Mouse (Mus musculus): ENCODE measurements around the gene Tcl1.
"Not testable (repeated sequence)": the region's sequence is repeated elsewhere in the genome, so short reads cannot be mapped to it uniquely, and the experiment has no call there.

Tcl1 gene

GRCm38 (mm10) chr12:105222601-105223319 is at the start of gene Tcl1:
Gene Tcl1, minus strand, starts transcription at chr12:105222793.
- no peak for DNase-seq (ENCODE audit: low read depth, low spot score)

GRCm38 (mm10) chr12:105271016-105271965 is 48.7 kb upstream of the Tcl1 start:
- DNase-seq (ENCODE audit: low read depth, low spot score) = no peak

- DNase-seq (ENCODE audit: low read depth, low spot score) = no peak
Measured at GRCm38 (mm10) chr12:105267076-105267475, 44.5 kb upstream of the Tcl1 start.

DNA sequence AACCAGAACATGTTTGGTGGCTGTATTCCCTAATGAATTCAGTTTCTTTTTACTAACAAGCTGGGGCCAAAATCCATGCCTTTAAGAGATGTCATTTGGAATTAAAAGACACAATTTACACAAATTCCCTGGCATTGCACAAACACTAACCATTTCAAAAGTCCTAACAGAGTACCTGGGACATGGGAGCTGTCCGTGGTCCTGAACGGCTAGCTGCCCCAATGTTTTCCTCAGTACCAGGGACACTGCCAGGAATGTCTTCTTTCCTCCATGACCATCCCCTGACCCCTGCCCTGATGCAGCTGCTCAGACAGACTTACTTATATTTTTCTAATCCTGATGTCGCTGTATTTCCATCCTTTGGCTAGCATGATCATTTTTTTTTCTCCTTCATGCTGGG is 43.5 kb upstream of the Tcl1 start:
- no peak for DNase-seq (ENCODE audit: low read depth, low spot score)

DNA sequence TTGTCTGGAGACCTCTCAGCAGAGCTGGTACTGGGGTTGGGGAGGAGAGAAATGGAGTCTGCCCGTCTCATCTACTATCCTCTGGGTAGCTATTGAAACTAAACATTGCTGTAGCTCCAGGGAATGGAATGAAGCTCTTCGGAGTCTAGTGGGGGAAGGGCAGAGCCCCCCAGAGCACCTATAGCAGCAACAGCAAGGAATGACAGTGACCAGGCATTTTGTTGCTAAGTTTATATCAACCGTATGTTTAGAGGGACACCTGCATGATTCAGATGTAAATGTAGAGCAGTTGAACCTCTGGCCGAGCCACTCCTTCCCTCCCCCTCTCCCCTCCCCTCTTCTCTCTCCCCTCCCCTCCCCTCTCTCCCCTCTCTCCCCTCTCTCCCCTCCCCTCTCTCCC is 36.6 kb upstream of the Tcl1 start:
- no peak for DNase-seq (ENCODE audit: low read depth, low spot score)

DNA sequence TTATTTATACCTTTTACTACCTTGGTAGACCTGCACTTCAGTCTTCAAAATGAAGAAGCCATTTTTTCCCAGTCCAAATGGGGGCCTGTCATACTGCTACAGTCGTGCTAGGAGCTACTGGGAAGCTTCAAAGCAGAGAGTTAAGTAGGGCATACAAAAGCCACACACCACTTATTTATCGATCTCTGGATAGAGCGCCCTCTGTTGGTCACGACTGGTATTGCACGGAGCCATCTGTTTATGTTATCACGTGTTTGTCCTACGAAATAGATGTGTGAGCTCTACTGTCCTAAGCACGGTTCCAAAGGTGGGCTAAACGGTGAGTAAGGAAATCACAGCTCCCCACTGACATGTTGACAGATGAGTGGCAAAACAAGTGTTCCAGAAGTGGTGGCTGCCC is 36.2 kb upstream of the Tcl1 start:
- DNase-seq (ENCODE audit: low read depth, low spot score) = no peak

GRCm38 (mm10) chr12:105253796-105254195 is 31.2 kb upstream of the Tcl1 start:
- no peak for DNase-seq (ENCODE audit: low read depth, low spot score)

DNA sequence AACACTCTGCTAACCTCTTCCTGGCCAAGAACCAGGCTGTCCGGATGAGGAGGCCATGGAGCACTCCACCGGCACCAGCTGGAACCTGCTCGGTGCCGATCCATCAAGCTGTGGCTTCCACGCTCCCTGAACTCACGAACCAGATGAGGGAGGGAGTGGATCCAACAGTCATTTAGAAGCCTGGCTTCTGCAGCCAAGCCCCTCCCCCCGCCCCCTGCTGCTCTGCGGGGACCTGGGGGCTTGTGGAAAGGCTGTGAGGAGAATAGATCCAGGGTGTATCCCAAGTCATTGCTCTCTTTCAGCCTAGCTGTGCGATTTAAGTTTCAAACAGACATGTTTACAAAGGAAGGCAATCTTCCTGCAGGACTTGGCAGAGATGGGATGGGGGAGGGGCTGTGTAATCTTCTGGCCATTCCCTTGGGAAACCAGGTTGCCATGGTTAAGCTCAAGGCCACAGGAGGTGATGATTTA is 26.2 kb upstream of the Tcl1 start:
- no peak for DNase-seq (ENCODE audit: low read depth, low spot score)

- no peak for DNase-seq (ENCODE audit: low read depth, low spot score)
Measured at GRCm38 (mm10) chr12:105239060-105239459, 16.5 kb upstream of the Tcl1 start.

DNA sequence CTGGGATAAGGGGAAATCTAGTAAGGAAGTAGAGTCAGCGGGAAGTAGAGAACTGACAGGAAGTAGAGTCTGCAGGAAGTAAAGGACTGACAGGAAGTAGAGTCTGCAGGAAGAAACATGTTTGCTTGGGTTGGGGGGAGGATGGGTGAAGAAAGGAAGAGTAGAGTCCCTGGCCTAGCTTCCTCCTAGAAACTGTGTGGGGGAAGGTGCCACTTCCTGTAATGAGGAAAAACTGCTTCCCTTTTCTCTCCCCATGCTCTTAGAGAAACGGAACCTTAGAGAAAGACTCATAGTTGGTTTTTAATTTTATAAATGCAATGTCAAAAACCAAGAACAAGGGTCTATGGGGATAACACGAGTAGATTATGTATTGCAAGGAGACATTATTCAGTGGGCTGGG is 12.5 kb upstream of the Tcl1 start:
- no peak for DNase-seq (ENCODE audit: low read depth, low spot score)

- no peak for DNase-seq (ENCODE audit: low read depth, low spot score)
Measured at GRCm38 (mm10) chr12:105234362-105234761, 11.8 kb upstream of the Tcl1 start.

GRCm38 (mm10) chr12:105224621-105225320 is 2.2 kb upstream of the Tcl1 start:
- no peak for DNase-seq (ENCODE audit: low read depth, low spot score)

GRCm38 (mm10) chr12:105217101-105217760 is 5.4 kb downstream of the Tcl1 start:
- no peak for DNase-seq (ENCODE audit: low read depth, low spot score)

GRCm38 (mm10) chr12:105209231-105209630 is 13.4 kb downstream of the Tcl1 start:
- DNase-seq (ENCODE audit: low read depth, low spot score) = no peak

DNA sequence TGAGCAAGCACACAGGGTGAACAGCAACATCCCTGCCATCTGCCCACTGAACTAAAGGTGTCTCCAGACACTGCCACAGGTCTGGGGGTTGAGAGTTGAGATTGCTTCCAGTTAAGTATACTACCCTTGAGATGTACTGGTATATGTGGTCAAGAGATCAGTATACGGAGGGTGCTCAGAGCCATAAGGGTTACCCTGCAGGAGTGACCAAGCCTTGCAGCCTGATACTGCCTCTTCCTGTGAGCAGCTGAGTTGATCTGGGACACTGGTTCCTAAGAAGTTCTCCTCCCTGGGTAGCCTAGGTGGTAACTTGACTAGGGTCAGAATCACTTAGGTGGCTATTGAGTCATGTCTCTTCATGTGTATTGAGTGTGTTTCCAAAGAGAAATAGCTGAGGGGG is 14.2 kb downstream of the Tcl1 start:
- DNase-seq (ENCODE audit: low read depth, low spot score) = no peak

GRCm38 (mm10) chr12:105207071-105207470 is 15.5 kb downstream of the Tcl1 start:
- no peak for DNase-seq (ENCODE audit: low read depth, low spot score)

DNA sequence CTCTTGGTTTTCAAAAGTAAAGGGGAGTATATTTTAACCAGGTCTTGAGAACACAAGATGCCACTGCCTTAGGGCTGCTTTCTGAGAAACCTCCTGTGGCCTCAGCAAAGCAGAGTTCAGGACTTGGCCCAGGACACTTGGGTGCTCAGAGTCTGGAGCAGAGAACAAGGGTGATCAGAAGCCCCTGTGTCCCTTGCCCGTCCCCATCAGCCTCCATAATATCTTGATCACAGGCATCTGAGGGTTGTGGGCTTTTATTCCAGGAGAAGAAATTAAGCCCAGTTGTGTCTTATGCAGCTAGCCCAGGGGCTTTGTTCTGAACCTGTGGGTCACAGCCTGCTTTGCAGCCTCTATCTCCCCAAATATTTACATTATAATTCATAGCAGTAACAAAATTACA is 20.9 kb downstream of the Tcl1 start, which contains the start of gene Tcl1b4:
Gene Tcl1b4 (plus strand): TSS at position 301 of the 400 bp plus-strand sequence.
- not testable (repeated sequence) for DNase-seq (ENCODE audit: low read depth, low spot score)

DNA sequence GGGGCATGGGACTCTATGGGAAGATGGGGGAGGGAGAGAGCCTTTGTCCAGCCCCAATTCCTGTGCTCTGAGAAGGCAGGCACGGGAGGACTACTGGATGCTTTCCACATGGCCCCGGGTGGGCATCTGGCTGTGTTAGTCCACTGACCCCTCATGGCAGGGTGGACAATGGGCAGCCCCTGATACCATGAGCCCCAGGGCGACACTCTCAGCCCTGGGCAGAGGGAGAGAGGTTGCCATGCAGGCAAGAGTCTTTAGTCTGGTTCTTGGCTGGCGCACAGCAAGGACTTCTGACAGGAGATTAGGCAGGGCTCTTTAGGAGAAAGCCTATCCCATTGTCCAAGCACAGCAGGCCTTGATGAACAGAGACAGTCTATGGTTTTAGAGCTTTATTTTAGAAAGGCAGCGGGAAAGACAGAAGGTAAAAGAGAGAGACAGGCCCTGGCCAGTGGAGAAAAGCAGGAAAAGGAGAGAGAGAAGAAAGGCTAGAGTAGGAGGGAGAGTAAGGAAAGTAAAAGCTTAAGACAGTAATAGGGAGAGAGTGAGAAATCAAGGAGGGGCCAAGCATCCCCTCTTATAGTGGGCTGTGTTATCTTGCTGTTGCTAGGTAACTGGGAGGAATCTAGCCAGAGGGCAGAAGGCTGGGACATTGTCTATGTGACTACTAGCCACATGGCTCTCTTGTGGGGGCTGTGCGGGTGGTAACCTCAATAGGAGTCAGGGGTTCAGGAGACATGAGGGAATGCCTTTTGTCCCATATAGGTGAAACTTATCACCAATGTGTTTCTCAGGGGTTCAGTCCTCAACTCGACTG is 22.7 kb downstream of the Tcl1 start:
- not testable (repeated sequence) for DNase-seq (ENCODE audit: low read depth, low spot score)

DNA sequence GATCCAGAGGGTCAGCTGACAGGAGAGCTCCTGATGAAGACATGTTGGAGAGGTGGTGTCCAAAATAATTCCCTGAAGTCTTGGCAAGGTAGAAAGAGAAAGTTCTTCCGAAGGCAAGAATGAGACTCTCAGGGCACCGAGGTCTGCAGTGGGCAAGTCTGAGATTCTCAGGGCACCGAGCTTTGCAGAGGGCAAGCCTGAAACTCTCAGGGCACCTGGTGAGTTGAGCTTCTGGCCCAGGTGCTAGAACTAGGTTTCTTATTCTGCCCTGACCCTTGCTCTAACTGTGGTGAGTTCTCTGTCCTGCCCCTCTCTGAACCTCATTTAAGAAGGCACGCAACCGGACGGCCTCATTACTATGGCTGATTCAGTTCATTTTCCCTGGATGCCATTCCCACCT is 31.9 kb downstream of the Tcl1 start, which contains the start of gene Tcl1b3:
Gene Tcl1b3 (plus strand): TSS at position 301 of the 400 bp plus-strand sequence.
- not testable (repeated sequence) for DNase-seq (ENCODE audit: low read depth, low spot score)

- not testable (repeated sequence) for DNase-seq (ENCODE audit: low read depth, low spot score)
Measured at GRCm38 (mm10) chr12:105188980-105189379, 33.6 kb downstream of the Tcl1 start.
